Mouse (Mus musculus): Measurements from ENCODE around the gene Srrm2.

DNA sequence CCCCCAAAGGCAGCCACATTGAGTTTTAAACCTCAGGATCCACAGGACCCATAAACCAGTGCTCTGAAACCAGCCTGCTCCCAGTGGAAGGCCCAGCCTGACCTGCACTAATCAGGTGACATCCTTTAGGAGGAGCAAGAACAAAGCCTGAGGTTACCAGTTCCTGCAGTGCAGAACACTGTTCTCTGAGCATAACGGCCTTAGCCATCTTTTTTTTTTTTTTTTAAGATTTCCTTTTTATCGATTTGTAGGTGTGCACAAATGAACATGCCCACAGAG is 686 bp downstream of the Srrm2 start:
- no peak for TF ChIP-seq CTCF (IDR thresholded peaks at IDR 0.05; ENCODE audit: control insufficient read depth, insufficient read depth, insufficient read length)
- no peak for TF ChIP-seq CEBPB (IDR thresholded peaks at IDR 0.05; ENCODE audit: low read depth)
- no peak for TF ChIP-seq FOSL1 (IDR thresholded peaks at IDR 0.05; ENCODE audit: insufficient read depth, low read length, poor library complexity, severe bottlenecking)
- TF ChIP-seq MYOG (IDR thresholded peaks at IDR 0.05; ENCODE audit: control insufficient read depth, extremely low read depth, insufficient read length): no peak
- TF ChIP-seq MAX (IDR thresholded peaks at IDR 0.05): no peak
- TF ChIP-seq MYOD1 (IDR thresholded peaks at IDR 0.05; ENCODE audit: control insufficient read depth, insufficient read length, low read depth): no peak
